Mouse (Mus musculus) myocyte (in vitro differentiated cells): ENCODE measurements around the gene Dnmt1. TPM values are rescaled to one million over a fixed set of nuclear protein-coding genes. Genes with fewer than 3 reads are reported as not detected.

Source experiments
- H3K27me3 ChIP-seq: one replicate; pipeline ENCODE4 v1.6.1; 2011; ENCODE audit not compliant: control insufficient read depth, insufficient read depth, insufficient read length
- H3K36me3 ChIP-seq: one replicate; pipeline ENCODE4 v1.6.1; 2011; ENCODE audit not compliant: control insufficient read depth, insufficient read depth
- H3K4me2 ChIP-seq: one replicate; pipeline ENCODE4 v1.6.1; 2011; ENCODE audit warnings: low read depth, control low read depth
- H3K4me3 ChIP-seq: one replicate; pipeline ENCODE4 v1.5.1; 2011; ENCODE audit warnings: mild to moderate bottlenecking, control low read depth, moderate library complexity
- H3K79me2 ChIP-seq: one replicate; pipeline ENCODE4 v1.6.1; 2011; ENCODE audit not compliant: control insufficient read depth, insufficient read depth
- H3ac ChIP-seq: one replicate; pipeline ENCODE4 v1.6.1; 2011; ENCODE audit not compliant: control insufficient read depth, insufficient read length
- CEBPB ChIP-seq: IDR thresholded peaks from 2 replicates; pipeline ENCODE4 v1.6.1; 2011; ENCODE audit warnings: mild to moderate bottlenecking, moderate library complexity; ENCODE audit not compliant: poor library complexity, insufficient read depth, severe bottlenecking
- E2F4 ChIP-seq: IDR thresholded peaks from one replicate; pipeline ENCODE4 v1.6.1; 2011; ENCODE audit warnings: mild to moderate bottlenecking, control low read depth, moderate library complexity; ENCODE audit not compliant: insufficient read depth
- MAX ChIP-seq: IDR thresholded peaks from one replicate; pipeline ENCODE4 v1.6.1; 2011; ENCODE audit warnings: low read depth, mild to moderate bottlenecking, control low read depth
- MYOD1 ChIP-seq, 3 experiments: IDR thresholded peaks; one replicate each; pipeline ENCODE4 v1.6.1; 2011; ENCODE audit warnings: control low read depth in 2 of 3, low read depth in 2 of 3, mild to moderate bottlenecking in 2 of 3, moderate library complexity in 1 of 3; ENCODE audit not compliant: insufficient read length in 2 of 3, control insufficient read depth in 1 of 3
- MYOG ChIP-seq, 3 experiments: IDR thresholded peaks; one replicate each; pipeline ENCODE4 v1.6.1; 2011; ENCODE audit warnings: control low read depth in 2 of 3, low read depth in 2 of 3, mild to moderate bottlenecking in 2 of 3; ENCODE audit not compliant: insufficient read length in 2 of 3, control insufficient read depth in 1 of 3, insufficient read depth in 1 of 3
- POLR2A ChIP-seq: IDR thresholded peaks from one replicate; pipeline ENCODE4 v1.6.1; 2011; ENCODE audit warnings: low read depth, mild to moderate bottlenecking, control low read depth, moderate library complexity; ENCODE audit not compliant: insufficient read length
- POLR2AphosphoS2 ChIP-seq: IDR thresholded peaks from one replicate; pipeline ENCODE4 v1.6.1; 2011; ENCODE audit warnings: low read depth, control low read depth; ENCODE audit not compliant: insufficient read length
- REST ChIP-seq: IDR thresholded peaks from one replicate; pipeline ENCODE4 v1.6.1; 2011; ENCODE audit warnings: mild to moderate bottlenecking, control low read depth, moderate library complexity; ENCODE audit not compliant: insufficient read depth, insufficient read length
- SRF ChIP-seq: IDR thresholded peaks from one replicate; pipeline ENCODE4 v1.6.1; 2011; ENCODE audit warnings: low read depth; ENCODE audit not compliant: control insufficient read depth, insufficient read length
- TCF12 ChIP-seq: IDR thresholded peaks from one replicate; pipeline ENCODE4 v1.6.1; 2011; ENCODE audit warnings: mild to moderate bottlenecking, control low read depth; ENCODE audit not compliant: poor library complexity, insufficient read depth, severe bottlenecking
- TCF3 ChIP-seq: IDR thresholded peaks from one replicate; pipeline ENCODE4 v1.6.1; 2011; ENCODE audit warnings: low read depth, control low read depth; ENCODE audit not compliant: insufficient read length
- USF1 ChIP-seq: IDR thresholded peaks from one replicate; pipeline ENCODE4 v1.6.1; 2011; ENCODE audit warnings: low read depth, mild to moderate bottlenecking, control low read depth, moderate library complexity
- polyA plus RNA-seq: library from polyadenylated mRNA; unstranded; fragments of >200 nt; fragmentation: generic; extraction: Trizol; gene quantifications from one replicate; pipeline ENCODE4 v1.2.1, GENCODE M21; 2012; ENCODE audit warnings: missing spikeins

Dnmt1 gene
- polyA plus RNA-seq, 1 experiment = 22.1 TPM

DNA sequence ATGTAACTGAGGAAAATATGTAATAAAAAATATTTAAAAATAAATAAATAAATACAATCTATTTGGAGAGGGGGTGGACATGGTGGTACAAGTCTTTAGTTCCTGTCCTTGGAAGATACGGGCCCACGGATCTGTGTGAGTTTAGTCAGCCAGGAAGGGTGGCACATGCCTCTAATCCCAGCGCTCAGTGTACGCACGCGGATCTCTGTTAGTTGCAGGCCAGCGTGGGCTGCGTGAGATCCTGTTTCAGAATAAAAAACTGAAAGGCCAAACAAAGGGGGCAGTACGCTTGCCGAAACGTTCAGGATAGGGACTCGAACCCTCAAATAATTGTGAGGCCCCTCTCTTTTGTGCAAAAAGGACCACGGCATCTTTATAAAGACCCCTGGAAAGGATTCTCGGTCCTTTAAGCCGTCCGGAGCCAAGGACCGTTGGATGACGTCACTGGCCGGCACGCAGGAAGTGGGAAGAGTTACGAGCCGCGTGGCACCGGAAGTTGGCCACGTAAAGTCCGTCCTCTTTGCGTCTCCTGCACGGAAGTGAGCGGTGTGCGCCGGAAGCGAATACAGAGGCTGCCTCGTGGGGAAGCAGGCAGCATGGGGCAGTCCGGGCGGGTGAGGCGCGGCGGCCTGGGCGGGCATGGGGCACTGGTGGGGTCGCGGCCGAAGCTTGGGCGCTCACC, 71.8 kb downstream of the Dnmt1 start, which contains the start of gene Ppan:
Ppan (plus strand) TSS at position 472 of the 682 bp plus-strand sequence.
- Histone ChIP-seq H3K27me3 (no peaks in the 10 kb centered on the region), H3K4me2 (peak within 1 kb of the TSS; percentile 94)

DNA sequence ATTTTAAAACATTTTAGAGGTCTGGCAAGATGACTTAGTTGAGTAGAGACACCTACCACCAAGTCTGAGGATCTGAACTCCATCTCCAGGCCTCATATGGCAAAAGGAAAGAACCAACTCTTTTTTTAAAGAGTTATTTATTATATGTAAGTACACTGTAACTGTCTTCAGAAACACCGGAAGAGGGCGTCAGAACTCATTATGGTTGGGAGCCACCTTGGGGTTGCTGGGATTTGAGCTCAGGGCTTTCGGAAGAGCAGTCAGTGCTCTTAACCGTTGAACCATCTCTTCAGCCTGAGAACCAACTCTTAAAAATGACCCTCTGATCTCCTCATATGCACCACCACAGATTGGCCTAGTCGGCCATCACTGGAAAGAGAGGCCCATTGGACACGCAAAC, 72.5 kb downstream of the Dnmt1 start:
- no peak for TF ChIP-seq SRF
- no peak for TF ChIP-seq E2F4
- TF ChIP-seq POLR2AphosphoS2 = no peak
- peak overlapping the region; percentile 96 for H3K4me3 ChIP-seq
- peaks cover 16% of the 10 kb centered on the region for H3K79me2 ChIP-seq
- peaks cover 24% of the 10 kb centered on the region for H3K36me3 ChIP-seq
- H3K4me2 ChIP-seq = peak overlapping the region; percentile 76
- H3ac ChIP-seq = no peak overlapping the region
- H3K27me3 ChIP-seq = no peaks in the 10 kb centered on the region

More for the DNA sequence above, 71.8 kb downstream of the Dnmt1 start, which contains the start of gene Ppan:
- H3K79me2 ChIP-seq = peaks cover 16% of the 10 kb centered on the region
- peak within 1 kb of the TSS; percentile 79 for H3ac ChIP-seq
- peaks cover 25% of the 10 kb centered on the region for H3K36me3 ChIP-seq
- TF ChIP-seq POLR2A = peak; percentile 97
- peak; percentile 97 for TF ChIP-seq POLR2AphosphoS2
- no peak for TF ChIP-seq E2F4
- peak; percentile 54 for TF ChIP-seq MAX
- H3K4me3 ChIP-seq = peak within 1 kb of the TSS; percentile 96

DNA sequence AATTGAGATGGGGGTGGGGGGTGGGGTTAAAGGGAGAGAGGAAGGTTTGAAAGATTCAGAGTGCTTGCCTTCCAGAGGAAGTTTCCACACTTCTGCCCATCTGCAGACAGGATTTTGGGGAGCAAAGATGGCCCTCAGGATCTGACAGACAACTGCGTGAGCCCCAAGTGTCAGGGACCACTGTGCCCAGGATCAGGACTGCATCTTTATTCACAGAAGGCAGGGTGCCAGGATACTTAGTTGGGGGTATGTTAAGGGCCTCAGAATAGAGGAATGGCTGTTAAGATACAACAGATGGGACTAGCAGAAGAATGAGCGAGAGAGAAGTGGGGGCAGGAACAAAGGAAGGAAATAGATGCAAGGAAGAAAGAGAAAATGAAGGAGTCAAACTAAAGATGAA, 73.1 kb downstream of the Dnmt1 start:
- H3K4me3 ChIP-seq = no peak overlapping the region
- H3K27me3 ChIP-seq = no peaks in the 10 kb centered on the region
- no peak overlapping the region for H3ac ChIP-seq
- H3K4me2 ChIP-seq = no peak overlapping the region
- TF ChIP-seq POLR2A (no peak), POLR2AphosphoS2 (no peak), TCF12 (no peak), E2F4 (no peak), MYOD1 (IDR thresholded peaks at IDR 0.05; ENCODE audit: control insufficient read depth in 1 of 3, insufficient read length in 2 of 3, low read depth in 2 of 3) (no peak), MYOG (IDR thresholded peaks at IDR 0.05; ENCODE audit: control insufficient read depth in 1 of 3, insufficient read depth in 1 of 3, insufficient read length in 2 of 3, low read depth in 2 of 3) (no peak), TCF3 (no peak), SRF (no peak), MAX (no peak), USF1 (no peak), REST (no peak), CEBPB (no peak)
- H3K36me3 ChIP-seq = peaks cover 18% of the 10 kb centered on the region
- peaks cover 16% of the 10 kb centered on the region for H3K79me2 ChIP-seq

DNA sequence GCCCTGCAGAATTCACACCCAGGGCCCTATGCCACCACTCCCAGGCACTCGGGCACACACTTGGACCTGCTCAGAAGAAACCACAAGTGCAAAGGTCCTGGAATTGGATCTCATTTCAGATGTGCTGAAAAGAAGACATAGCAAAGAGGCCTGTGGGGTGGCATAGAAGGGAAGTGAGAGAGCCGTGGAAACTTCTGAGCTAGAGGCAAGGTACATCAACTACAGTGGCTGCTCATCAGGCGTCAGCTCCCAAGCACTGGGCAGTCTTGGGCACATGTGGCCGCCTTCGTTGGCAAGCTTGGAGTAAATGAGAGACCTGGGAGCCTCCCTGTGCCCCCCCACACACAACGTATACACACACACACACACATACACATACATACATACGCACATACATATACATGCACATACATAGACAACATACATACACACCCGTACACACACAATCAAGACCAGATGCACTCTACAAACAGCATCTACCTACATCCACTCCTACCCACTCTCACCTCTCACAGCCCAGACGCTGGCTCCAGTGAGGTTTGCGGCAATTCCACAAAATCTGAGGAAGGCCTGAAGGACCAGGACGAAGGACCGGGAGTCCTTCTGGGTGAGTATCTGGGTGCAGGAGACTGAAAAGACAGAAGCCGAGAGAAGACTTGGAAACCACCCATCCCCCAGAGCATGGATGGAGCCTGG, 80.4 kb downstream of the Dnmt1 start, which contains the start of gene Angptl6:
Angptl6 (minus strand) TSS at position 631 of the 696 bp plus-strand sequence.
- Histone ChIP-seq H3K27me3 (no peaks in the 10 kb centered on the region), H3K36me3 (no peaks in the 10 kb centered on the region), H3K4me3 (peak within 1 kb of the TSS; percentile 25), H3K4me2 (peak within 1 kb of the TSS; percentile 100), H3ac (peak within 1 kb of the TSS; percentile 23), H3K79me2 (no peaks in the 10 kb centered on the region)
- no peak for TF ChIP-seq MAX
- no peak for TF ChIP-seq TCF3
- TF ChIP-seq MYOG (IDR thresholded peaks at IDR 0.05; ENCODE audit: control insufficient read depth in 1 of 3, insufficient read depth in 1 of 3, insufficient read length in 2 of 3, low read depth in 2 of 3) = no peak
- TF ChIP-seq POLR2AphosphoS2 = no peak
- no peak for TF ChIP-seq TCF12
- no peak for TF ChIP-seq POLR2A
- no peak for TF ChIP-seq USF1
- no peak for TF ChIP-seq SRF
- no peak for TF ChIP-seq E2F4
- no peak for TF ChIP-seq REST
- no peak for TF ChIP-seq CEBPB
- TF ChIP-seq MYOD1 (IDR thresholded peaks at IDR 0.05; ENCODE audit: control insufficient read depth in 1 of 3, insufficient read length in 2 of 3, low read depth in 2 of 3) = no peak

DNA sequence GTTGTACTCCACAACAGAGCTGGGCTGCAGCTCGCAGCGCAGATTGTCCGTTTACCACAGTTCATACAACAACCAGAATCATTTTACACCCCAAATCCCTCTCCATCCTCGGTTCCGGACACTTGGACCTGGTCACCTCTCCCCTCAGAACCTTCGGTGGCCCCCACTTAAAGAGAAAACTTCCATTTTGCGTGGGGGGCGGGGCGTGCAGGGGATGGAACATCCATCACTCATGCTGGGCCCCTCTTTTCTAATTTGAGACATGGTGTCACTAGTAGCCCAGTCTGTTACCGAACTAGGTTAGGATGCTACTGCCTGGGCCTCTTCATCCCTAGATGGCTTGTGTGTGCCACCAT, 81.0 kb downstream of the Dnmt1 start:
- Histone ChIP-seq H3K36me3 (no peaks in the 10 kb centered on the region), H3K79me2 (no peaks in the 10 kb centered on the region), H3K4me3 (peak overlapping the region; percentile 25), H3ac (peak overlapping the region; percentile 23), H3K4me2 (peak overlapping the region; percentile 100), H3K27me3 (no peaks in the 10 kb centered on the region)
- TF ChIP-seq TCF3 = no peak
- TF ChIP-seq MYOD1 (IDR thresholded peaks at IDR 0.05; ENCODE audit: control insufficient read depth in 1 of 3, insufficient read length in 2 of 3, low read depth in 2 of 3) = no peak
- no peak for TF ChIP-seq CEBPB
- no peak for TF ChIP-seq E2F4
- no peak for TF ChIP-seq TCF12
- TF ChIP-seq POLR2A = no peak
- TF ChIP-seq MAX = no peak
- no peak for TF ChIP-seq REST
- no peak for TF ChIP-seq SRF
- TF ChIP-seq MYOG (IDR thresholded peaks at IDR 0.05; ENCODE audit: control insufficient read depth in 1 of 3, insufficient read depth in 1 of 3, insufficient read length in 2 of 3, low read depth in 2 of 3) = no peak
- no peak for TF ChIP-seq USF1
- TF ChIP-seq POLR2AphosphoS2 = no peak
